Mouse (Mus musculus) common myeloid progenitor, adult 5-6 weeks (primary cell): Measurements from ENCODE around the gene Pck2. TPM values are rescaled to one million over a fixed set of nuclear protein-coding genes. Genes with fewer than 3 reads are reported as not detected.

Experiments used
- ATAC-seq: replicated peaks from 2 replicates; pipeline ENCODE4 v1.8.0; 2016; ENCODE audit warnings: low read depth, mild to moderate bottlenecking, moderate TSS enrichment, inconsistent platforms; ENCODE audit not compliant: poor library complexity, severe bottlenecking
- total RNA-seq: library from RNA; stranded (forward); fragments of 200-1000, 187-1606 nt; gene quantifications from 2 replicates; pipeline ENCODE4 v1.2.3, GENCODE M21; 2017

Pck2 gene
- total RNA-seq, 1 experiment from 2014 or later, result 47.8 TPM

GRCm38 (mm10) chr14:55570588-55570987 is 30.5 kb downstream of the Pck2 start:
- ATAC-seq, result no peak

- no peak for ATAC-seq
Observed at GRCm38 (mm10) chr14:55571760-55572159, 31.7 kb downstream of the Pck2 start.

- ATAC-seq, result no peak
Observed at GRCm38 (mm10) chr14:55575302-55575701, 35.2 kb downstream of the Pck2 start, which contains the start of gene Fitm1. Fitm1 (plus strand) TSS chr14:55575617.

GRCm38 (mm10) chr14:55575711-55576110 is 35.6 kb downstream of the Pck2 start:
- ATAC-seq, result no peak

- ATAC-seq, result peak; percentile 31
Observed at GRCm38 (mm10) chr14:55576376-55576775, 36.3 kb downstream of the Pck2 start.

- peak; percentile 91 for ATAC-seq
Observed at GRCm38 (mm10) chr14:55577871-55578667, 38.0 kb downstream of the Pck2 start, which contains the start of gene Psme1. Psme1 (plus strand) TSS chr14:55578123.

- ATAC-seq, result peak; percentile 18
Observed at GRCm38 (mm10) chr14:55578668-55579269, 38.7 kb downstream of the Pck2 start.

- ATAC-seq, result no peak
Observed at GRCm38 (mm10) chr14:55579511-55580496, 39.7 kb downstream of the Pck2 start.

- ATAC-seq, result no peak
Observed at GRCm38 (mm10) chr14:55580731-55581130, 40.7 kb downstream of the Pck2 start.

GRCm38 (mm10) chr14:55581981-55582681 is 42.1 kb downstream of the Pck2 start:
- no peak for ATAC-seq

GRCm38 (mm10) chr14:55584303-55584701 is 44.2 kb downstream of the Pck2 start:
- no peak for ATAC-seq

- peak; percentile 86 for ATAC-seq
Observed at GRCm38 (mm10) chr14:55584702-55585565, 44.9 kb downstream of the Pck2 start, which contains the start of gene Emc9. Emc9 (minus strand) TSS chr14:55585302.

- ATAC-seq, result peak; percentile 13; the same call in 1 of the 2 replicates
Observed at GRCm38 (mm10) chr14:55585566-55585960, 45.5 kb downstream of the Pck2 start.

- ATAC-seq, result peak; percentile 6; the same call in 1 of the 2 replicates
Observed at GRCm38 (mm10) chr14:55586149-55586548, 46.1 kb downstream of the Pck2 start.

GRCm38 (mm10) chr14:55589271-55589670 is 49.2 kb downstream of the Pck2 start:
- no peak for ATAC-seq

GRCm38 (mm10) chr14:55589771-55590448 is 49.8 kb downstream of the Pck2 start:
- ATAC-seq, result no peak

GRCm38 (mm10) chr14:55590748-55591330 is 50.8 kb downstream of the Pck2 start, which contains the start of gene Psme2:
Psme2 (minus strand) TSS chr14:55591113.
- ATAC-seq, result peak; percentile 83
